Mouse (Mus musculus): ENCODE measurements around the gene Sh3bp5l. TPM values are rescaled to one million over a fixed set of nuclear protein-coding genes. Genes with fewer than 3 reads are reported as not detected.

The Sh3bp5l gene
- 8.6 and 9.5 TPM in 2 replicates for polyA plus RNA-seq (2012; rRNA removed)

DNA sequence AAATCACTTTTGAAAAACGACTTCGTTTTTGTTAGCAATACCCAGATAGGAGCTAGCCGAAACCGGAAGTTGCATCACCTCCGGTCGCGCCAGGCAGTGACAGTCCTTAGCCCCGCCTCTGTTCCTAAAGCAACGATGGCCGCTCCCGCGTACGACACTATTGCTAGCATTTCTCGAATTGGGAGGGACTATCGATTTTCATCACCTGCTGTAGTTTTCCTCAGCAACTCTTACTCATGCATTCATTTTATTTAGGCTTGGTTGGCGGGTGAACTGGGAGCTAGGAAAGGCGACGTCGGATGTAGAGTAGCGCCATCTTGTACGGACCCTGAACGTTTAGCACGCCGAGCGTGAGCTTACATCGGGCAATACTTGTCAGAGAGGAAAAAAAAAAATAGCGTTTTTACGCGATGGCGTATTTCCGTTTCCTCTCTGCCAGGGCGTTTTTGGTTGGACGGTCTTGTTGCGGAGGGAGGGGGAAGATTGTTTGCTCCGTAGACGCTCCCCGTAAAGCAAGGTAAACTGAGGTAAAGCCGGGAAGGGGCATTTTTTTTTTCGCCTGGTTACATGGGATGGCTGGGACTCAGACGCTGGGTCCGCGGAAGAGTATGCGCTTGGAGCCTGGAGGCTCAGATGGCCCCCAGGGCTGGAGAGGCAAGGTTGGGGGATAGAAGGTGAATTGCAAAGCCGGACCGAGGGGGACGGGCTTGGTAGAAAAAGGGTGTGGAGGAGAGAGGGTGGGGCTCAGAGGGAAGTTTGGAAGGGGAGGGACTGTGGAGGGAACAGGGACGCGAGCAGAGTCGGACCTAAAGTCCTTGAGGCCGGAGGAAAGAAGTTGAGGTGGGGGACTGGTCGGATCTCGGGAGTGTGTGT lies at the start of gene Sh3bp5l, which contains the start of gene Zfp672:
Gene Sh3bp5l (plus strand): TSS at position 449 of the 873 bp plus-strand sequence.
Gene Zfp672 (minus strand): TSS at position 64 of the 873 bp plus-strand sequence.
- no peaks in the 10 kb centered on the region; the same call in 1 of the 2 replicates for H3K36me3 ChIP-seq (ENCODE audit: control insufficient read depth, insufficient read depth, low read length)
- peak within 1 kb of the TSS; percentile 94 for H3K4me3 ChIP-seq (ENCODE audit: control insufficient read depth, low read depth, low read length)
- H3K4me1 ChIP-seq (ENCODE audit: control insufficient read depth, insufficient read depth, low read length), result peaks cover 18% of the 10 kb centered on the region
- H3K27me3 ChIP-seq (ENCODE audit: control insufficient read depth, insufficient read depth, low read length), result no peaks in the 10 kb centered on the region
- TF ChIP-seq POLR2A (IDR thresholded peaks at IDR 0.05; ENCODE audit: control insufficient read depth, low read depth, low read length) (no peak; the same call in none of the 2 replicates), CTCF (IDR thresholded peaks at IDR 0.05; ENCODE audit: control insufficient read depth, insufficient read depth, insufficient replicate concordance, low read depth, low read length) (no peak)
- H3K27ac ChIP-seq (ENCODE audit: control insufficient read depth, insufficient read depth, low read depth, low read length), result peak within 1 kb of the TSS; percentile 85

DNA sequence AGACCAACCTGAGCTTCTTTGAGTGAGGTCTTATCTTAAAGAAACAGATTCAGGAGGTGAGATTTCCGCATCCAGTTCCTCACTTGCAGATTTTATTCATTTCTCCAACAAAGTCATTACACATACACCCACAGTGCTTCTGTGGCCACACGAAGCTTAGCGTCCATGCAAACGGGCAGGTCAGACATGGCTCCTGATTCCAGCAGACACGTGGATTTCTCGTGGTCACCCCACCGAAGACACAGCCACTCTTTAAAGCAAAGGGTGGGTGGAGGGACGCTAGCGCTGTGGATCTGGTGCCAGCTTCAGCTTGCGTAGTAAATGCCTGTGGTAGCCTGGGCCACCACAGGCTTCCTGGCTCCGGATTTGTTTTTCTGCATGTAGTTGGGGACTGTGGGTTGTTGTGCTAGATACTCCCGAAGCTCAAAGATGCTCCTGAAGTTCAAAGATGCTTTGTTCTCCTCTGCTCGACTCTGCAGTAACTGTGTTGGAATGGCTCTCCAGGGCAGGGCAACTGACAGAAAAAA lies 48.5 kb upstream of the Sh3bp5l start:
- no peak overlapping the region for H3K27ac ChIP-seq (ENCODE audit: control insufficient read depth, insufficient read depth, low read depth, low read length)
- TF ChIP-seq POLR2A (IDR thresholded peaks at IDR 0.05; ENCODE audit: control insufficient read depth, low read depth, low read length), result no peak
- TF ChIP-seq CTCF (IDR thresholded peaks at IDR 0.05; ENCODE audit: control insufficient read depth, insufficient read depth, insufficient replicate concordance, low read depth, low read length), result no peak
- no peaks in the 10 kb centered on the region for H3K36me3 ChIP-seq (ENCODE audit: control insufficient read depth, insufficient read depth, low read length)
- no peaks in the 10 kb centered on the region for H3K4me1 ChIP-seq (ENCODE audit: control insufficient read depth, insufficient read depth, low read length)
- H3K4me3 ChIP-seq (ENCODE audit: control insufficient read depth, low read depth, low read length), result no peak overlapping the region
- no peaks in the 10 kb centered on the region for H3K27me3 ChIP-seq (ENCODE audit: control insufficient read depth, insufficient read depth, low read length)

DNA sequence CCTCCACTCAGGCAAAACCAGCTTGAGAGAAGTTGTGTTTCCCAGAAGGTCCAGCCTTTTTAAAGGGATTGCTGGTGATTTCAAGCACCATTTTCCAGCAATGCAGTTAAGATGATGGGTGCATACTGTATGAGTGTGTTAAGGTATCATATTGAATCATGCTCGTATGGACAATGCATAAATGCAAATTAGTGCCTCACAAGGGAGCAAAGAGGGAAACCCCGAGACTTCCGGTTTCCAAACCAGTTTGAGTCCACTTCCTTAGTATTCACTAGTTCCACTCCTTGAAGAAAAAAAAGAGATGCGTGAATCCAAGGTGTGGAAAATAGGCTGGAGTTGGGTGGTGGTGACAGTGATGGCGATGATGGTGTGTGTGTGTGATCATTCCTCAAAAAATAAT lies 48.0 kb upstream of the Sh3bp5l start:
- H3K36me3 ChIP-seq (ENCODE audit: control insufficient read depth, insufficient read depth, low read length), result no peaks in the 10 kb centered on the region
- no peak overlapping the region for H3K4me3 ChIP-seq (ENCODE audit: control insufficient read depth, low read depth, low read length)
- TF ChIP-seq POLR2A (IDR thresholded peaks at IDR 0.05; ENCODE audit: control insufficient read depth, low read depth, low read length) (no peak), CTCF (IDR thresholded peaks at IDR 0.05; ENCODE audit: control insufficient read depth, insufficient read depth, insufficient replicate concordance, low read depth, low read length) (no peak)
- no peaks in the 10 kb centered on the region for H3K4me1 ChIP-seq (ENCODE audit: control insufficient read depth, insufficient read depth, low read length)
- no peak overlapping the region for H3K27ac ChIP-seq (ENCODE audit: control insufficient read depth, insufficient read depth, low read depth, low read length)
- H3K27me3 ChIP-seq (ENCODE audit: control insufficient read depth, insufficient read depth, low read length), result no peaks in the 10 kb centered on the region

DNA sequence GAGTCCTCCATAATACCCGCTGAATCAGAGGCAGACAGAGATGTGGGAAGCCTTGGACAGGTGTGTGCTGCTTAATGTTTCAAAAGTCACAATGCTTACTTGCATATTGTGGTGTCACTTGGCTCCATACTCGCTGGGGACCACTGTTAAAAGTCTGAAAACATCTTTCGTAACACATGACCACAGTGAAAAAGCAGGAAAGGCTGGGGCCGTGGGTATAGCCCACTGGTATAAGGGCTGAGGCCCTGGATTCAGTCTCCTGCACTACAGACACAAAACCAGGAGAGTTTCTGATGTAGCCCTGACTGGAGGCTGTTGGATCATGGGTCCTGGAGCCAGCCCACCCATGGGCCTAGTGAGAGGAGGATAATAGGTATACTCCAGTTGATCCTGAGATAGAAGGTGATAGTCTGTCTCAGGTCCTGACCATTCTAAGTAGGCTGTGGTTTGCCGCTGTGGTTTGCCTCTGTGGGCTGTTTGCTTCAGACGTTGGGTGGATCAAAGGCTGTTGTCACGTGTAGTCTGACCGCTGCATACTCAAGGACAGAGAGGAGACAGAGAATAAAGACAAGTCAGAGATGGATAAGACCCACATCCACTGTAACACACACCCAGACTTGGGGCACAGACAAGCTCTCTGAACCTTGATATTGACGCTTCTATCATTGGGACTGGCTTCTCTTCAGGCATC lies 40.4 kb upstream of the Sh3bp5l start:
- H3K27ac ChIP-seq (ENCODE audit: control insufficient read depth, insufficient read depth, low read depth, low read length), result no peak overlapping the region
- no peaks in the 10 kb centered on the region for H3K27me3 ChIP-seq (ENCODE audit: control insufficient read depth, insufficient read depth, low read length)
- H3K4me1 ChIP-seq (ENCODE audit: control insufficient read depth, insufficient read depth, low read length), result peaks cover 10% of the 10 kb centered on the region
- TF ChIP-seq POLR2A (IDR thresholded peaks at IDR 0.05; ENCODE audit: control insufficient read depth, low read depth, low read length) (no peak), CTCF (IDR thresholded peaks at IDR 0.05; ENCODE audit: control insufficient read depth, insufficient read depth, insufficient replicate concordance, low read depth, low read length) (no peak)
- no peaks in the 10 kb centered on the region for H3K36me3 ChIP-seq (ENCODE audit: control insufficient read depth, insufficient read depth, low read length)
- H3K4me3 ChIP-seq (ENCODE audit: control insufficient read depth, low read depth, low read length), result no peak overlapping the region

DNA sequence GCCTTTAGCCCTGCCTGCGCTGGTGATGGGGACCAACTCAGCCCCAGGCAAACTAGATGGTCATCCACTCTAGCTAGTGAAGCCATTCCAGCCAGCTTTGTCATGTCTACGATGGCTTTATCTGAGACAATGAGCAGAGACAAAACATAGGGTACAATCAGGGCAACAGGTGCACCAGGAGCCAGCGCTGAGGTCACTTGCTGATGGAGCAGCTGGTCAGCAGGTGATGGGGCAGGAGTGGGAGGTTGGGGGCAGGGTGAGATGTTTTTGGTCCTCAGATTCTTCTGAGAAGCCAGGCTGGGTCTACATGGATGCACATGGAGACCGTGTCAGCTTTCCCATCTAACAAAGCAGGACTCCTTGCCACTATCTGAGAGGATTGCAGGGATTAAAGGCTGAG lies 39.7 kb upstream of the Sh3bp5l start:
- H3K4me1 ChIP-seq (ENCODE audit: control insufficient read depth, insufficient read depth, low read length), result peaks cover 10% of the 10 kb centered on the region
- H3K36me3 ChIP-seq (ENCODE audit: control insufficient read depth, insufficient read depth, low read length), result no peaks in the 10 kb centered on the region
- no peak overlapping the region for H3K27ac ChIP-seq (ENCODE audit: control insufficient read depth, insufficient read depth, low read depth, low read length)
- no peaks in the 10 kb centered on the region for H3K27me3 ChIP-seq (ENCODE audit: control insufficient read depth, insufficient read depth, low read length)
- TF ChIP-seq CTCF (IDR thresholded peaks at IDR 0.05; ENCODE audit: control insufficient read depth, insufficient read depth, insufficient replicate concordance, low read depth, low read length), result no peak
- TF ChIP-seq POLR2A (IDR thresholded peaks at IDR 0.05; ENCODE audit: control insufficient read depth, low read depth, low read length), result no peak
- no peak overlapping the region for H3K4me3 ChIP-seq (ENCODE audit: control insufficient read depth, low read depth, low read length)

DNA sequence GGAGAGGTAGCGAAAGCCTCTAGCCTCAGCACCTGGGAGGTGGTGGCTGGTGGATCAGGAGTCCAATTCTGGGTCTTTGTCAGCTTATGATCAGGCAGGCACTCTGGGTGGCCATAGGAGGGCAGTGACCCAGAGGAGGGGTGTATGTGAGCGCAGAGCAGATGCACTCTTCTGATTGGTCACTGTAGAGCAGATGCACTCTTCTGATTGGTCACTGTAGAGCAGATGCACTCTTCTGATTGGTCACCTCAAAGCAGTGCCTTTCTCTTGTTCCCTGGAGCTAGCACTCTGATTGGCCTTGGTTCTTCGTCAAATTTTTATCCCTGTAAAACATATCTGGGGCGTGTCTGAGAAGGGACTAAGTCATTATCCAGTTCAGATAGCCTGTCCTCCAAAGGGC lies 37.7 kb upstream of the Sh3bp5l start:
- Histone ChIP-seq H3K27ac (ENCODE audit: control insufficient read depth, insufficient read depth, low read depth, low read length) (no peak overlapping the region), H3K4me1 (ENCODE audit: control insufficient read depth, insufficient read depth, low read length) (peaks cover 10% of the 10 kb centered on the region), H3K4me3 (ENCODE audit: control insufficient read depth, low read depth, low read length) (peak overlapping the region; percentile 30), H3K36me3 (ENCODE audit: control insufficient read depth, insufficient read depth, low read length) (no peaks in the 10 kb centered on the region), H3K27me3 (ENCODE audit: control insufficient read depth, insufficient read depth, low read length) (no peaks in the 10 kb centered on the region)
- TF ChIP-seq CTCF (IDR thresholded peaks at IDR 0.05; ENCODE audit: control insufficient read depth, insufficient read depth, insufficient replicate concordance, low read depth, low read length) (no peak), POLR2A (IDR thresholded peaks at IDR 0.05; ENCODE audit: control insufficient read depth, low read depth, low read length) (no peak)

DNA sequence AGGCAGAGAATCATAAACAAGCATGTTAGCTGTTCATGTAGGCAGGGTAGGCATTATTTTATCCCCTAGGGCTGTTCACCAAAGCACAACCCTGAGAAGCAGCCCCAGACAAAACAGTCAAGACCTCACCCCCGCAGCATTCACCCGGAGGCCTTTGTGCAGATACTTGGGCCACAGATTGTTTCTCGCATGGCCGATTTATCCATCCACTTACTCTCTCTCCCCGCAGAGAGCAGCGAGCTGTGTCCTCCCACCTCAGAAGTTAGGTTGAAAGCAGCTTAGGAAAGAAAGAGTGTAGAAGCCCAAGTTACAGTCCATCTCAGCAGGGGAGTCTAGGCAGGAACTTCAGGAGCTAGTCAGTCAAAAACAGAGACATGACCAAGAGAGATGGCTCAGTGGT lies 33.1 kb upstream of the Sh3bp5l start:
- TF ChIP-seq CTCF (IDR thresholded peaks at IDR 0.05; ENCODE audit: control insufficient read depth, insufficient read depth, insufficient replicate concordance, low read depth, low read length) (no peak), POLR2A (IDR thresholded peaks at IDR 0.05; ENCODE audit: control insufficient read depth, low read depth, low read length) (no peak)
- H3K36me3 ChIP-seq (ENCODE audit: control insufficient read depth, insufficient read depth, low read length), result no peaks in the 10 kb centered on the region
- H3K27me3 ChIP-seq (ENCODE audit: control insufficient read depth, insufficient read depth, low read length), result no peaks in the 10 kb centered on the region
- H3K4me1 ChIP-seq (ENCODE audit: control insufficient read depth, insufficient read depth, low read length), result peaks cover 13% of the 10 kb centered on the region
- no peak overlapping the region for H3K4me3 ChIP-seq (ENCODE audit: control insufficient read depth, low read depth, low read length)
- H3K27ac ChIP-seq (ENCODE audit: control insufficient read depth, insufficient read depth, low read depth, low read length), result no peak overlapping the region
